Mouse (Mus musculus): ENCODE measurements around the gene Sesn2.

GRCm38 (mm10) chr4:132512080-132512479, 1.8 kb upstream of the Sesn2 start:
- TF ChIP-seq CTCF (IDR thresholded peaks at IDR 0.05; ENCODE audit: control insufficient read depth, insufficient read depth, insufficient read length) (no peak), MYOG (IDR thresholded peaks at IDR 0.05; ENCODE audit: control insufficient read depth, extremely low read depth, insufficient read length) (no peak), MYOD1 (IDR thresholded peaks at IDR 0.05; ENCODE audit: control insufficient read depth, insufficient read length, low read depth) (no peak)

Measured in C2C12 (cell line).